Mouse (Mus musculus) hindbrain, embryonic 10.5 days (tissue): ENCODE measurements at regions not wholly inside any gene's neighbourhood (a gene's known extent, or its start where the extent isn't known, plus 50 kb on each side); places are given as distances from the start of the nearest gene placed in this dataset.

Experiments used
- DNase-seq: peaks from one replicate; pipeline ENCODE4 v3.0.0-alpha.2; 2017; ENCODE audit warnings: low spot score
- H3K27ac ChIP-seq: fragments of 300-500 bp; sonication (generic); 2 replicates; pipeline ENCODE4 v1.5.1; 2016; ENCODE audit warnings: mild to moderate bottlenecking, moderate library complexity
- H3K27me3 ChIP-seq: fragments of 300-500 bp; sonication (generic); 2 replicates; pipeline ENCODE4 v1.6.1; 2016; ENCODE audit warnings: mild to moderate bottlenecking; ENCODE audit not compliant: poor library complexity, insufficient read depth, severe bottlenecking
- H3K36me3 ChIP-seq: fragments of 300-500 bp; sonication (generic); 2 replicates; pipeline ENCODE4 v1.6.1; 2016; ENCODE audit warnings: mild to moderate bottlenecking, moderate library complexity
- H3K4me1 ChIP-seq: fragments of 300-500 bp; sonication (generic); replicated peaks from 2 replicates; pipeline ENCODE4 v1.6.1; 2016; ENCODE audit warnings: mild to moderate bottlenecking
- H3K4me3 ChIP-seq: fragments of 300-500 bp; sonication (generic); 2 replicates; pipeline ENCODE4 v1.5.1; 2016; ENCODE audit warnings: mild to moderate bottlenecking, moderate library complexity
- H3K9me3 ChIP-seq: fragments of 300-500 bp; sonication (generic); 2 replicates; pipeline ENCODE4 v1.6.1; 2016; ENCODE audit warnings: mild to moderate bottlenecking, moderate library complexity
- WGBS: fragments of 180-500 bp; shearing (Covaris S2); methylation state at CpG from one replicate; pipeline ENCODE4 v1.1.7; 2016; 5-methylcytosine and 5-hydroxymethylcytosine counted together

GRCm38 (mm10) chr3:130887540-130888312 lies 157.5 kb upstream of the Rpl34 start:
- H3K27ac ChIP-seq: no peak overlapping the region
- no peak overlapping the region for H3K4me3 ChIP-seq
- DNase-seq: no peak
- peaks cover 12% of the 10 kb centered on the region; the same call in 1 of the 2 replicates for H3K9me3 ChIP-seq
- no peaks in the 10 kb centered on the region for H3K27me3 ChIP-seq
- H3K36me3 ChIP-seq: no peaks in the 10 kb centered on the region
- no peaks in the 10 kb centered on the region for H3K4me1 ChIP-seq
- WGBS: 74% methylated on average over 3 of the region's 3 CpGs

- Histone ChIP-seq H3K9me3 (peaks cover 7% of the 10 kb centered on the region; the same call in 1 of the 2 replicates), H3K27ac (no peak overlapping the region), H3K36me3 (no peaks in the 10 kb centered on the region), H3K4me1 (peaks cover under 1% of the 10 kb centered on the region; the same call in 1 of the 2 replicates), H3K4me3 (no peak overlapping the region), H3K27me3 (no peaks in the 10 kb centered on the region)
- DNase-seq: no peak
- 58% methylated on average over 6 of the region's 6 CpGs for WGBS
Measured at GRCm38 (mm10) chr3:130885974-130886373, 155.8 kb upstream of the Rpl34 start.

GRCm38 (mm10) chr3:130884393-130884792 lies 154.2 kb upstream of the Rpl34 start:
- Histone ChIP-seq H3K9me3 (peaks cover 7% of the 10 kb centered on the region; the same call in 1 of the 2 replicates), H3K36me3 (no peaks in the 10 kb centered on the region), H3K27ac (no peak overlapping the region), H3K27me3 (no peaks in the 10 kb centered on the region), H3K4me3 (no peak overlapping the region), H3K4me1 (peaks cover 3% of the 10 kb centered on the region; the same call in 1 of the 2 replicates)
- no peak for DNase-seq
- 87% methylated on average over 9 of the region's 9 CpGs for WGBS

- Histone ChIP-seq H3K27ac (no peak overlapping the region), H3K4me1 (peaks cover 3% of the 10 kb centered on the region; the same call in 1 of the 2 replicates), H3K36me3 (no peaks in the 10 kb centered on the region), H3K4me3 (no peak overlapping the region), H3K27me3 (no peaks in the 10 kb centered on the region), H3K9me3 (peaks cover 7% of the 10 kb centered on the region; the same call in 1 of the 2 replicates)
- WGBS: 74% methylated on average over 4 of the region's 4 CpGs
- DNase-seq: no peak
Measured at GRCm38 (mm10) chr3:130883928-130884327, 153.7 kb upstream of the Rpl34 start.

GRCm38 (mm10) chr3:130883319-130883718 lies 153.1 kb upstream of the Rpl34 start:
- H3K36me3 ChIP-seq: no peaks in the 10 kb centered on the region
- no peaks in the 10 kb centered on the region for H3K27me3 ChIP-seq
- no peak for DNase-seq
- 86% methylated on average over 6 of the region's 6 CpGs for WGBS
- H3K27ac ChIP-seq: no peak overlapping the region
- H3K4me3 ChIP-seq: no peak overlapping the region
- H3K9me3 ChIP-seq: peaks cover 4% of the 10 kb centered on the region; the same call in 1 of the 2 replicates
- peaks cover 3% of the 10 kb centered on the region; the same call in 1 of the 2 replicates for H3K4me1 ChIP-seq

GRCm38 (mm10) chr3:130880482-130880881 lies 150.3 kb upstream of the Rpl34 start:
- Histone ChIP-seq H3K27me3 (no peaks in the 10 kb centered on the region), H3K27ac (no peak overlapping the region), H3K36me3 (no peaks in the 10 kb centered on the region), H3K4me1 (peaks cover 3% of the 10 kb centered on the region; the same call in 1 of the 2 replicates), H3K4me3 (no peak overlapping the region), H3K9me3 (no peaks in the 10 kb centered on the region)
- WGBS: 73% methylated on average over 6 of the region's 6 CpGs
- no peak for DNase-seq

- Histone ChIP-seq H3K36me3 (no peaks in the 10 kb centered on the region), H3K27me3 (no peaks in the 10 kb centered on the region), H3K9me3 (no peaks in the 10 kb centered on the region), H3K4me3 (no peak overlapping the region), H3K4me1 (peaks cover 3% of the 10 kb centered on the region; the same call in 1 of the 2 replicates), H3K27ac (no peak overlapping the region)
- DNase-seq: no peak
- WGBS: 74% methylated on average over 8 of the region's 8 CpGs
Measured at GRCm38 (mm10) chr3:130879463-130879862, 149.3 kb upstream of the Rpl34 start.

GRCm38 (mm10) chr3:130878834-130879233 lies 148.6 kb upstream of the Rpl34 start:
- Histone ChIP-seq H3K4me3 (no peak overlapping the region), H3K27ac (no peak overlapping the region), H3K4me1 (peaks cover 3% of the 10 kb centered on the region; the same call in 1 of the 2 replicates), H3K36me3 (no peaks in the 10 kb centered on the region), H3K27me3 (no peaks in the 10 kb centered on the region), H3K9me3 (no peaks in the 10 kb centered on the region)
- DNase-seq: no peak
- 86% methylated on average over 7 of the region's 7 CpGs for WGBS

GRCm38 (mm10) chr3:130877981-130878380 lies 147.8 kb upstream of the Rpl34 start:
- Histone ChIP-seq H3K4me3 (no peak overlapping the region), H3K27ac (no peak overlapping the region), H3K9me3 (no peaks in the 10 kb centered on the region), H3K4me1 (peaks cover 8% of the 10 kb centered on the region; the same call in 1 of the 2 replicates), H3K36me3 (no peaks in the 10 kb centered on the region), H3K27me3 (no peaks in the 10 kb centered on the region)
- 89% methylated on average over 5 of the region's 5 CpGs for WGBS
- DNase-seq: no peak

- Histone ChIP-seq H3K27me3 (no peaks in the 10 kb centered on the region), H3K36me3 (no peaks in the 10 kb centered on the region), H3K27ac (no peak overlapping the region), H3K4me3 (no peak overlapping the region), H3K4me1 (0 out of 2 replicates have a peak, but pooled peaks cover 5% of the 10 kb centered on the region), H3K9me3 (no peaks in the 10 kb centered on the region)
- WGBS: 78% methylated on average over 11 of the region's 11 CpGs
- no peak for DNase-seq
Measured at GRCm38 (mm10) chr3:130873745-130874144, 143.5 kb upstream of the Rpl34 start.

GRCm38 (mm10) chr3:130866952-130867632 lies 136.9 kb upstream of the Rpl34 start:
- no peaks in the 10 kb centered on the region for H3K9me3 ChIP-seq
- H3K27ac ChIP-seq: no peak overlapping the region
- WGBS: 69% methylated on average over 19 of the region's 19 CpGs
- no peaks in the 10 kb centered on the region for H3K27me3 ChIP-seq
- H3K4me1 ChIP-seq: no peaks in the 10 kb centered on the region
- no peaks in the 10 kb centered on the region for H3K36me3 ChIP-seq
- H3K4me3 ChIP-seq: no peak overlapping the region
- DNase-seq: peak; percentile 23

GRCm38 (mm10) chr3:130864783-130865182 lies 134.6 kb upstream of the Rpl34 start:
- no peak overlapping the region for H3K4me3 ChIP-seq
- no peaks in the 10 kb centered on the region for H3K36me3 ChIP-seq
- DNase-seq: no peak
- H3K9me3 ChIP-seq: no peaks in the 10 kb centered on the region
- H3K27me3 ChIP-seq: no peaks in the 10 kb centered on the region
- no peak overlapping the region for H3K27ac ChIP-seq
- 67% methylated on average over 1 of the region's 1 CpGs for WGBS
- no peaks in the 10 kb centered on the region for H3K4me1 ChIP-seq

GRCm38 (mm10) chr3:130863376-130863775 lies 133.2 kb upstream of the Rpl34 start:
- DNase-seq: no peak
- WGBS: 97% methylated on average over 5 of the region's 5 CpGs
- H3K36me3 ChIP-seq: no peaks in the 10 kb centered on the region
- H3K4me3 ChIP-seq: no peak overlapping the region
- no peaks in the 10 kb centered on the region for H3K9me3 ChIP-seq
- no peaks in the 10 kb centered on the region for H3K27me3 ChIP-seq
- no peak overlapping the region for H3K27ac ChIP-seq
- no peaks in the 10 kb centered on the region for H3K4me1 ChIP-seq
